Mouse (Mus musculus) heart, embryonic 15.5 days (tissue): ENCODE results near the gene Terf2ip. TPM values are rescaled to one million over a fixed set of nuclear protein-coding genes. Genes with fewer than 3 reads are reported as not detected.

Experiments used
- ATAC-seq: fragments of 200-750 bp; cut with Nextera tagmentation; replicated peaks from 2 replicates; pipeline ENCODE4 v1.8.0; 2017; ENCODE audit warnings: low read depth, moderate TSS enrichment; ENCODE audit not compliant: insufficient number of reproducible peaks, insufficient read depth, low FRiP score
- H3K27ac ChIP-seq: fragments of 300-500 bp; sonication (generic); 2 replicates; pipeline ENCODE4 v1.5.1; 2015; ENCODE audit warnings: mild to moderate bottlenecking, inconsistent platforms
- H3K27me3 ChIP-seq: fragments of 300-500 bp; sonication (generic); 2 replicates; pipeline ENCODE4 v1.6.1; 2015; ENCODE audit warnings: inconsistent platforms
- H3K36me3 ChIP-seq: fragments of 300-500 bp; sonication (generic); 2 replicates; pipeline ENCODE4 v1.6.1; 2015; ENCODE audit warnings: mild to moderate bottlenecking, inconsistent platforms
- H3K4me1 ChIP-seq: fragments of 300-500 bp; sonication (generic); replicated peaks from 2 replicates; pipeline ENCODE4 v1.6.1; 2015; ENCODE audit warnings: inconsistent platforms
- H3K4me2 ChIP-seq: fragments of 300-500 bp; sonication (generic); 2 replicates; pipeline ENCODE4 v1.6.1; 2015; ENCODE audit warnings: inconsistent platforms, mild to moderate bottlenecking, moderate library complexity
- H3K4me3 ChIP-seq: fragments of 300-500 bp; sonication (generic); 2 replicates; pipeline ENCODE4 v1.5.1; 2015; ENCODE audit warnings: mild to moderate bottlenecking, inconsistent platforms
- H3K9ac ChIP-seq: fragments of 300-500 bp; sonication (generic); 2 replicates; pipeline ENCODE4 v1.6.1; 2015; ENCODE audit warnings: mild to moderate bottlenecking, inconsistent platforms
- H3K9me3 ChIP-seq: fragments of 300-500 bp; sonication (generic); replicated peaks from 2 replicates; pipeline ENCODE4 v1.6.1; 2016; ENCODE audit warnings: inconsistent platforms
- WGBS: fragments of 180-500 bp; shearing (Covaris S2); methylation state at CpG from one replicate; pipeline ENCODE4 v1.1.7; 2015; ENCODE audit warnings: mixed read lengths; 5-methylcytosine and 5-hydroxymethylcytosine counted together
- polyA plus RNA-seq: library from polyadenylated mRNA; unstranded; fragments of >200 nt; fragmentation: Nextera tagmentation; extraction: Ambion mirVana; gene quantifications from 2 replicates; pipeline ENCODE4 v1.2.1, GENCODE M21; 2015

Gene Terf2ip
- polyA plus RNA-seq, 1 experiment from 2014 or later: 15.6 TPM

GRCm38 (mm10) chr8:112011816-112012242 is 631 bp downstream of the Terf2ip start:
- no peaks in the 10 kb centered on the region for H3K9me3 ChIP-seq
- H3K9ac ChIP-seq: peak overlapping the region; percentile 86
- peak overlapping the region; percentile 93 for H3K4me2 ChIP-seq
- peak; percentile 25 for ATAC-seq
- 0 out of 2 replicates have a peak, but pooled peaks cover 12% of the 10 kb centered on the region for H3K36me3 ChIP-seq
- no peaks in the 10 kb centered on the region for H3K27me3 ChIP-seq
- peak overlapping the region; percentile 95 for H3K4me3 ChIP-seq
- peak overlapping the region; percentile 82 for H3K27ac ChIP-seq
- WGBS: under 1% methylated on average over 40 of the region's 40 CpGs
- H3K4me1 ChIP-seq: peaks cover 18% of the 10 kb centered on the region

GRCm38 (mm10) chr8:112014936-112015335 is 3.7 kb downstream of the Terf2ip start, which contains the start of gene Gm6793:
Gene Gm6793 (minus strand): TSS chr8:112015036.
- Histone ChIP-seq H3K4me3 (no peak within 1 kb of the TSS), H3K36me3 (peaks cover 24% of the 10 kb centered on the region), H3K27ac (no peak within 1 kb of the TSS), H3K9me3 (no peaks in the 10 kb centered on the region), H3K27me3 (no peaks in the 10 kb centered on the region), H3K4me1 (peaks cover 18% of the 10 kb centered on the region), H3K4me2 (no peak within 1 kb of the TSS), H3K9ac (no peak within 1 kb of the TSS)
- WGBS: 85% methylated on average over 11 of the region's 11 CpGs
- ATAC-seq: no peak

GRCm38 (mm10) chr8:112029455-112029854 is 18.3 kb downstream of the Terf2ip start:
- Histone ChIP-seq H3K4me1 (no peaks in the 10 kb centered on the region), H3K4me3 (no peak overlapping the region), H3K27me3 (no peaks in the 10 kb centered on the region), H3K9me3 (no peaks in the 10 kb centered on the region), H3K27ac (no peak overlapping the region), H3K4me2 (no peak overlapping the region), H3K36me3 (no peaks in the 10 kb centered on the region), H3K9ac (no peak overlapping the region)
- 76% methylated on average over 7 of the region's 7 CpGs for WGBS
- ATAC-seq: no peak

- no peaks in the 10 kb centered on the region for H3K4me1 ChIP-seq
- no peak overlapping the region for H3K4me2 ChIP-seq
- no peak overlapping the region for H3K4me3 ChIP-seq
- no peaks in the 10 kb centered on the region for H3K27me3 ChIP-seq
- WGBS: 56% methylated on average over 6 of the region's 6 CpGs
- H3K9ac ChIP-seq: no peak overlapping the region
- no peaks in the 10 kb centered on the region for H3K9me3 ChIP-seq
- H3K36me3 ChIP-seq: no peaks in the 10 kb centered on the region
- ATAC-seq: no peak
- no peak overlapping the region for H3K27ac ChIP-seq
Measured at GRCm38 (mm10) chr8:112030663-112031062, 19.5 kb downstream of the Terf2ip start.

GRCm38 (mm10) chr8:112033071-112033470 is 21.9 kb downstream of the Terf2ip start:
- Histone ChIP-seq H3K4me3 (no peak overlapping the region), H3K9me3 (no peaks in the 10 kb centered on the region), H3K27ac (no peak overlapping the region), H3K4me1 (no peaks in the 10 kb centered on the region), H3K4me2 (no peak overlapping the region), H3K9ac (no peak overlapping the region), H3K27me3 (no peaks in the 10 kb centered on the region), H3K36me3 (no peaks in the 10 kb centered on the region)
- WGBS: 63% methylated on average over 7 of the region's 7 CpGs
- no peak for ATAC-seq

- H3K36me3 ChIP-seq: no peaks in the 10 kb centered on the region
- no peak overlapping the region for H3K9ac ChIP-seq
- 12% methylated on average over 8 of the region's 8 CpGs for WGBS
- no peak overlapping the region for H3K4me3 ChIP-seq
- no peaks in the 10 kb centered on the region for H3K9me3 ChIP-seq
- H3K27ac ChIP-seq: no peak overlapping the region
- H3K4me2 ChIP-seq: no peak overlapping the region
- no peak; the same call in 1 of the 2 replicates for ATAC-seq
- H3K4me1 ChIP-seq: no peaks in the 10 kb centered on the region
- no peaks in the 10 kb centered on the region for H3K27me3 ChIP-seq
Measured at GRCm38 (mm10) chr8:112034603-112035002, 23.4 kb downstream of the Terf2ip start.

GRCm38 (mm10) chr8:112037521-112037920 is 26.3 kb downstream of the Terf2ip start:
- ATAC-seq: no peak
- Histone ChIP-seq H3K27me3 (no peaks in the 10 kb centered on the region), H3K36me3 (no peaks in the 10 kb centered on the region), H3K4me2 (no peak overlapping the region), H3K9me3 (no peaks in the 10 kb centered on the region), H3K4me3 (no peak overlapping the region), H3K9ac (no peak overlapping the region), H3K4me1 (no peaks in the 10 kb centered on the region), H3K27ac (no peak overlapping the region)
- 63% methylated on average over 18 of the region's 18 CpGs for WGBS

- no peak overlapping the region for H3K4me3 ChIP-seq
- ATAC-seq: no peak
- WGBS: 74% methylated on average over 5 of the region's 5 CpGs
- no peaks in the 10 kb centered on the region for H3K36me3 ChIP-seq
- H3K9ac ChIP-seq: no peak overlapping the region
- H3K9me3 ChIP-seq: no peaks in the 10 kb centered on the region
- no peaks in the 10 kb centered on the region for H3K27me3 ChIP-seq
- H3K4me1 ChIP-seq: no peaks in the 10 kb centered on the region
- no peak overlapping the region for H3K4me2 ChIP-seq
- no peak overlapping the region for H3K27ac ChIP-seq
Measured at GRCm38 (mm10) chr8:112045182-112045581, 34.0 kb downstream of the Terf2ip start.

GRCm38 (mm10) chr8:112045896-112046295 is 34.7 kb downstream of the Terf2ip start:
- H3K4me3 ChIP-seq: no peak overlapping the region
- WGBS: 3% methylated on average over 7 of the region's 7 CpGs
- H3K4me1 ChIP-seq: no peaks in the 10 kb centered on the region
- H3K36me3 ChIP-seq: no peaks in the 10 kb centered on the region
- H3K4me2 ChIP-seq: no peak overlapping the region
- H3K27ac ChIP-seq: no peak overlapping the region
- ATAC-seq: no peak; the same call in 1 of the 2 replicates
- H3K9me3 ChIP-seq: no peaks in the 10 kb centered on the region
- no peak overlapping the region for H3K9ac ChIP-seq
- no peaks in the 10 kb centered on the region for H3K27me3 ChIP-seq

GRCm38 (mm10) chr8:112048293-112048692 is 37.1 kb downstream of the Terf2ip start:
- WGBS: 72% methylated on average over 6 of the region's 6 CpGs
- H3K4me3 ChIP-seq: no peak overlapping the region

GRCm38 (mm10) chr8:112049984-112050383 is 38.8 kb downstream of the Terf2ip start:
- ATAC-seq: no peak
- Histone ChIP-seq H3K9ac (no peak overlapping the region), H3K9me3 (no peaks in the 10 kb centered on the region), H3K27me3 (no peaks in the 10 kb centered on the region), H3K4me1 (no peaks in the 10 kb centered on the region), H3K4me2 (no peak overlapping the region), H3K36me3 (no peaks in the 10 kb centered on the region), H3K4me3 (no peak overlapping the region), H3K27ac (no peak overlapping the region)
- 79% methylated on average over 6 of the region's 6 CpGs for WGBS

More at GRCm38 (mm10) chr8:112048293-112048692, 37.1 kb downstream of the Terf2ip start:
- no peak overlapping the region for H3K27ac ChIP-seq
- ATAC-seq: no peak
- H3K27me3 ChIP-seq: no peaks in the 10 kb centered on the region
- H3K4me1 ChIP-seq: no peaks in the 10 kb centered on the region
- no peaks in the 10 kb centered on the region for H3K9me3 ChIP-seq
- no peak overlapping the region for H3K4me2 ChIP-seq
- no peak overlapping the region for H3K9ac ChIP-seq
- H3K36me3 ChIP-seq: no peaks in the 10 kb centered on the region

GRCm38 (mm10) chr8:112051537-112051936 is 40.3 kb downstream of the Terf2ip start:
- Histone ChIP-seq H3K4me1 (no peaks in the 10 kb centered on the region), H3K36me3 (no peaks in the 10 kb centered on the region), H3K4me3 (no peak overlapping the region), H3K9me3 (no peaks in the 10 kb centered on the region), H3K4me2 (no peak overlapping the region), H3K9ac (no peak overlapping the region), H3K27me3 (no peaks in the 10 kb centered on the region), H3K27ac (no peak overlapping the region)
- ATAC-seq: no peak
- WGBS: 68% methylated on average over 9 of the region's 9 CpGs
